Mouse (Mus musculus) layer of hippocampus, postnatal 25 days (tissue): ENCODE results near the gene Ybx1. TPM values are rescaled to one million over a fixed set of nuclear protein-coding genes. Genes with fewer than 3 reads are reported as not detected.

Source experiments
- DNase-seq, 2 experiments: peaks; one replicate each; pipeline ENCODE4 v3.0.0; 2022; ENCODE audit warnings: mixed read lengths in 2 of 2, low spot score in 1 of 2; ENCODE audit errors: extremely low spot score in 1 of 2
- total RNA-seq, 2 experiments: library from RNA; stranded (reverse); gene quantifications; 2 replicates each; pipeline ENCODE4 v1.2.3; 2021

The Ybx1 gene
- total RNA-seq, 2 experiments from 2014 or later, result 287 to 320 TPM

DNA sequence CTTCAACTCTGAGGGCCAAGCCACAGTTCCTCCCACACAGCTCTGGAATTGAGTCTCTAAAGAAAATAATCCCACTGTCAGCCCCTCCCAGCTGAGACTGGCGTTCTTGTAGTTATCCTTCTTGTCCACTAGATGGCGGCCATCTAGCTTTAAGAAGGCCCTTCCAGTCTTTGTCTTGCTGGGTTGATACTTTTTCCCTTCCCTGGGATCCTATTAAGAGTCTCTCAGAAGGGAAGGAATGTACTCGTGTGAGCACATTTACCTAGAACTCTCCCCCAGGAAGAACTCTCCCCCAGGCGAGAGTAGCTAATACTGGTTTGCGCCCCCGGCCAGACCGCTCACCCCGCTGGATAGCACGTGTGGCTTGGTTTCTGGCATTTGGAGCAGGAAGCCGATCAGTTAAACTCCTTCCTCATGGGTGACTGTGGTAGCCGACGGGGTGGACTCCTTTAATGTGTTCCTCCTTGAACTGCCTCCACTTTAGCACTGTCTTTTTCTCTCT is 55.2 kb downstream of the Ybx1 start:
- peak in 1 of 2 experiments; percentile 29 for DNase-seq

DNA sequence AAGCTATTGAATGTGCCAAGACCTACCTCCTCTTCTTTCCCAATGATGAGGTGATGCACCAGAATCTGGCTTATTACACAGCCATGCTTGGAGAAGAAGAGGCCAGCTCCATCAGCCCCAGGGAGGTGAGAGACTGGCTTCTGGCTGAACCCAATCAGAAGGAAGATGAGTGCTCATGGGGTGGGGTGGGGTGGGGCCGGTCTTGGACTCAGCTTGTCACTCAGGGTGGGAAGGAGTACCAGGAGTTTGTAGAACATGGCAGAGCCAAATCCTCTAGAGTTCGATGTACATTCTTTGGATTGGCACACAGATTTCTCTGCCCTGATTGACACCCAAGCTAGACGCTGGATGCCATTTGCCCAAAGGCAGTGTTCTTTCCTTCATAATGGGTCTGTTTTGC is 55.7 kb downstream of the Ybx1 start:
- no peak for DNase-seq

DNA sequence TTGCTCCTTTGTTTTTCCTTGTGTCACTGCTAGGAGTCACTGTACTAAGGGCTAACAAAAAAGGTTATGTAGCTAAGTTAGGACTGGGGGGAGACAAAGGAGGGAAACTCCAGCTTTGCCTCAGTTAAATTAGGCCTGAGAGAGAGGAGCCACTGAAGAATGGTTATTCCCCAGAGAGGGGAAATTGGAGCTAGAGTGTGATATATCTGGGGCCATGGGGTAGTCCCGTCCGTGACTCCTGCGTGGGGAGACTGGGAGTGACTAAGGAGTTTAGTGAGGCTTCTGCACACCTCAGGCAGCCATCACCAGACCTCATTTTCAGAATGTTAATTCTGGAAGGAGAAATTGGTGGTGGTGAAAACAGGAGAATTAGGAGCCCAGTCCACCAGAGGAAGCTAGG is 60.1 kb downstream of the Ybx1 start:
- no peak for DNase-seq

DNA sequence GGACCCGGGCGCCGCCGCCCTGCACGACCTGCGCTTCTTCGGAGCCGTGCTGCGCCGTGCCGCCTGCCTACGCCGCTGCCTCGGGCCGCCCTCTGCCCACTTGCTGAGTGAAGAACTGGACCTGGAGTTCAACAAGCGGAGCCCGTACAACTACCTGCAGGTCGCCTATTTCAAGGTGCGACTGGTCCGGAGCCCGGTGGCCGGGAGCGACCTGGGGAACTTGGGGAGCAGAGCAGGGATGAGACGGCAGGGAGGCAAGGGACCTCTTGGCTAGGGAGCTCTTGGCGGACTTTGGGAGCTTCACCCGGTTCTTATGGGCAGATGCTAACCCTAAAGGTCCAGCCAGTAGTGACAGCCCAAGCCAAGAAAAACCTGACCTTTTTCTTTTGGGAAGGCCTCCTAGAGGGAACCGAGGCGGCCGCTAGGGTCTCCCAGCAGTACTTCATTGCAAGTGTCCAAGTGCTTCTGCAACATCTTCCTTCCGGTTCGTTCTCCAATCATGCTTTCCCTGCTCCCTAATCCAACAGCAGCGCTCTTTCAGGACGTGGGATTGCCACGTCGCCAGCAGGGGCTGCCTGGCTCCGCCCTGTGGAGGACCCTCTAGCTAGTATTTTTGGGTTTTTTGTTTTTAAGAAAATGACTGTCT is 61.0 kb downstream of the Ybx1 start:
- peak; percentile 30 to 45 for DNase-seq

DNA sequence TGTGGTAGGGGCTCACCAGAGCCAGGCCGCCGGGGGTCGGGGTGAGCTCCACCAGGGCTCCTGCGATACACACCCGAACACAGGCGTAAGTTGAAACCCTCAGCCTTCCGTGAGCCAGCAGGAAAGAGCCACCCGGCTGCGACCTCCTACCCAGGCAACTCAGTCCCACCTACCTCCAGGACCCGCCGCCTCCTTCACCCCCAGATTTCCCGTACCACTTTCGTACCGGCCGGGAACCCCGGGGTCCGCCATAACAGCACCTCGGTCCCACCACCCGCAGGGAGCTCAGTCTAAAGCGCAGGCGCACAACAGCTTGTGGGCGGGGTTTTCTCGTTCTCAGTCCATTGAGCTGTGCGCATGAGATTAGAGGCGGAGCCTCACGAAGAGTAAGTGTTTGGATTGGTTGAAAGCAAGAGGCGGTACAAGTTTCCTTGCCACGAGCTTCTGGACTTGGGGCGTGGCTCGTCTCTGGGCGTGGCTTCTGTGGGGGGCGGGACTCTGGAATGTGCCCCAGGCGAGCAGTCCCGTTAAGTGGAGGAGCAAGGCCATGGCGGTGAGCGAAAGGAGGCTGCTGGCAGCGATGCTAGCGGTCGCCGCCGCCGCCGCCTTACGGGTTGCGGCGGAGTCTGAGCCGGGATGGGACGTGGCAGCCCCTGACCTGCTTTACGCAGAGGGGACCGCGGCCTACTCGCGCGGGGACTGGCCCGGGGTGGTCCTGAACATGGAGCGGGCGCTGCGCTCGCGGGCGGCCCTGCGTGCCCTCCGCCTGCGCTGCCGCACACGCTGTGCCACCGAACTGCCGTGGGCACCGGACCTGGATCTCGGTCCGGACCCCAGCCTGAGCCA is 61.8 kb downstream of the Ybx1 start, which contains the start of the genes AU022252 and P3h1:
Gene AU022252 (minus strand): TSS at position 303 of the 846 bp plus-strand sequence.
Gene P3h1 (plus strand): TSS at position 506 of the 846 bp plus-strand sequence.
- DNase-seq, result peak; percentile 93 to 96

Other genes starting within 250 kb of the Ybx1 start
- gene Slc2a1, start 185.9 kb downstream of the Ybx1 start, total RNA-seq, result 10 to 100 TPM; 70.9 to 98.4 TPM
- gene Zfp691, start 120.4 kb downstream of the Ybx1 start, total RNA-seq, result 1 to 10 TPM; 6.0 to 8.3 TPM
- gene Ermap, start 104.6 kb downstream of the Ybx1 start, total RNA-seq, result under 1 TPM; 0.31 to 0.47 TPM
- gene Svbp, start 99.3 kb downstream of the Ybx1 start, total RNA-seq, result 10 to 100 TPM; 17.3 to 20.1 TPM
- under 1 TPM in 1 of 2 experiments, not detected in 1; 0.34 TPM for gene Tmem269, start 76.4 kb downstream of the Ybx1 start, total RNA-seq
- gene AU022252, start 61.9 kb downstream of the Ybx1 start, total RNA-seq, result 10 to 100 TPM; 32.4 to 36.7 TPM
- 1 to 10 TPM; 7.5 to 7.7 TPM for gene P3h1, start 61.7 kb downstream of the Ybx1 start, total RNA-seq
- under 1 TPM; 0.32 to 0.33 TPM for gene Cldn19, start 39.2 kb downstream of the Ybx1 start, total RNA-seq
- 10 to 100 TPM; 19.1 to 20.2 TPM for gene Ppih, start 25.9 kb upstream of the Ybx1 start, total RNA-seq
- 10 to 100 TPM; 19.8 to 26.1 TPM for gene Ccdc30, start 120.9 kb upstream of the Ybx1 start, total RNA-seq
- gene Ppcs, start 127.8 kb upstream of the Ybx1 start, total RNA-seq, result 1 to 10 TPM; 5.7 to 5.8 TPM
- under 1 TPM; 0.49 to 0.61 TPM for gene Zmynd12, start 128.2 kb upstream of the Ybx1 start, total RNA-seq
- gene Rimkla, start 198.0 kb upstream of the Ybx1 start, total RNA-seq, result 10 to 100 TPM; 12.5 to 13.7 TPM
- gene Foxj3, start 242.4 kb upstream of the Ybx1 start, total RNA-seq, result 10 to 100 TPM; 66.0 to 80.5 TPM
- gene Frg2f1, start 244.9 kb upstream of the Ybx1 start, total RNA-seq, result 10 to 100 TPM; 26.2 to 29.1 TPM